Mouse (Mus musculus) lung, adult 2 months (tissue): ENCODE measurements at regions not wholly inside any gene's neighbourhood (a gene's known extent, or its start where the extent isn't known, plus 50 kb on each side); places are given as distances from the start of the nearest gene placed in this dataset.

Experiments
- DNase-seq: peaks from one replicate; pipeline ENCODE4 v3.0.0; 2022
- H3K4me1 ChIP-seq: fragments of 200-500 bp; 2 replicates; pipeline ENCODE4 v1.6.1; 2011; ENCODE audit warnings: low read length; ENCODE audit not compliant: control insufficient read depth, insufficient read depth
- H3K4me3 ChIP-seq: fragments of 200-500 bp; replicated peaks from 2 replicates; pipeline ENCODE3; 2011; ENCODE audit warnings: low read depth, mild to moderate bottlenecking, control low read depth, low read length; ENCODE audit errors: extremely low read depth
- CTCF ChIP-seq: fragments of 200-500 bp; IDR thresholded peaks from 2 replicates; pipeline ENCODE4 v1.5.1; 2011; ENCODE audit warnings: mild to moderate bottlenecking, low read length, control low read depth; ENCODE audit not compliant: insufficient read depth
- POLR2A ChIP-seq: fragments of 200-500 bp; IDR thresholded peaks from 2 replicates; pipeline ENCODE4 v1.6.1; 2011; ENCODE audit warnings: low read depth, mild to moderate bottlenecking, control low read depth, low read length, borderline replicate concordance; ENCODE audit errors: extremely low read depth
- WGBS: fragments of 180-500 bp; shearing (Covaris S2); methylation state at CpG from one replicate; pipeline ENCODE4 v1.1.7; 2018; 5-methylcytosine and 5-hydroxymethylcytosine counted together

- DNase-seq: no peak
- H3K4me1 ChIP-seq: no peaks in the 10 kb centered on the region
- H3K4me3 ChIP-seq: no peak overlapping the region
- TF ChIP-seq POLR2A (no peak), CTCF (no peak)
These were observed 94.4 kb downstream of the Gm11232 start for GRCm38 (mm10) chr4:71663397-71663796.

DNA sequence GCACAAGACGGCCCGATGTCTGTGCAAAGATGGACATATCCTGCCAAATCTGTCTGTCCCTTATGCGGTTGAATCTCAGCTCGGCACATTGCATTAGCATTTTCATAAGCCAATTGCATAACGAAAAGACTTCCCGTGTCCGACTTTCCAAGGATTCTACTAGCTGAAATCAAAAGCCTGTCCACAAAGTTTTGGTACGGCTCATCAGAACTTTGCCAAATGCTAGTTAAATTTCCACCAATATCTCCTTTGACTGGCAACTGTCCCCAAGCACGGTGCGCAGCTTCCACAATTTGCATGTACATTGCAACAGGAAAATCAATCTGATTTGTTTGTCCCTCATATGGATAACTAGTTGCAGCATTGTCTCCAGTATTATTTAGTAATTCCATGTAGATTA, 117.2 kb downstream of the Gm11232 start:
- no peak for DNase-seq
- Histone ChIP-seq H3K4me3 (no peak overlapping the region), H3K4me1 (no peaks in the 10 kb centered on the region)
- TF ChIP-seq POLR2A: no peak
- WGBS: 94% methylated on average over 10 of the region's 10 CpGs

GRCm38 (mm10) chr4:71627088-71627487, 130.7 kb downstream of the Gm11232 start:
- no peak for DNase-seq

GRCm38 (mm10) chr4:71626626-71627025, 131.1 kb downstream of the Gm11232 start:
- TF ChIP-seq POLR2A (no peak), CTCF (no peak)
- Histone ChIP-seq H3K4me3 (no peak overlapping the region), H3K4me1 (no peaks in the 10 kb centered on the region; the same call in 1 of the 2 replicates)
- no peak for DNase-seq
- WGBS: 18% methylated on average over 1 of the region's 1 CpGs

More at GRCm38 (mm10) chr4:71627088-71627487, 130.7 kb downstream of the Gm11232 start:
- TF ChIP-seq POLR2A (no peak), CTCF (no peak)
- H3K4me3 ChIP-seq: no peak overlapping the region
- no peaks in the 10 kb centered on the region; the same call in 1 of the 2 replicates for H3K4me1 ChIP-seq
- whole genome bisulfite sequencing: 36% methylated on average over 2 of the region's 2 CpGs

DNA sequence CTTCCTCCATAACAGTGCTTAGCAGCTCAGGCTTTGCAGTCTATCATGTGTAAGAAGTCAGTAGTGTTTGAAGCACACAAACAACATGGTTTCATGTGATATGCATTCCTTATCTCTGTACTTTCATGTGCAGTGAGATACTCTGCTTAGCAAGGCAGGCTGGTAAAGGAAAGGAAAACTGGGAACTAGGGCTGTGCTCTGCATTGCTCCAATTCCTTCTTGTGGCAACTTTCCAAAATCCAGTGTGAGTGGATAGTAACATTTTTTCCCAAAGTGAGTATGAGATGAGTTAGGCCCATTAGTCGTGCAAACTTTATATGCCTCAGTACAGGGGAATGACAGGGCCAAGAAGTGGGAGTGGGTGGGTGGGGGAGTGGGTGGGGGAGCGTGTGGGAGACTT, 133.0 kb downstream of the Gm11232 start:
- DNase-seq: no peak
- Histone ChIP-seq H3K4me1 (no peaks in the 10 kb centered on the region; the same call in 1 of the 2 replicates), H3K4me3 (no peak overlapping the region)
- WGBS: 69% methylated on average over 2 of the region's 2 CpGs
- TF ChIP-seq POLR2A: no peak
- no peak for TF ChIP-seq CTCF

DNA sequence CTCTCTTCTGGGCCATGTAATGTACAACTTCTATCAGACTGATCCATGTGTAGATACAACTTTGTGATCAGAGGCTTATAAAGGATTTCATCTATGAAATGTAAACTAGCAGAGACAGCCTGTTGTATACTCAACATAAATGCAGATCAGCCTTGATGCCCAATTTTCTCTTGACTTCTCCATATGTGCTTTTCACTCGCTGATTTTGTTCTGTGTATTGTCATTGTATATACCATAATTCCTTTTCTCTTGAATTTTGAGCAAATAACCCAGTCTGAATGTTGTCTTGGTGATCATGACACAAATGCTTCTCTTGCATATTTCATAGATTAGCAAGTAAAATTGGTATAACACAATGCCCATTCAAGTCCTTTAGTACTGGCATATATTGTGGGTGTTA, 144.0 kb downstream of the Gm11232 start:
- H3K4me3 ChIP-seq: no peak overlapping the region
- 81% methylated on average over 1 of the region's 1 CpGs for WGBS
- TF ChIP-seq CTCF (no peak), POLR2A (no peak)

DNA sequence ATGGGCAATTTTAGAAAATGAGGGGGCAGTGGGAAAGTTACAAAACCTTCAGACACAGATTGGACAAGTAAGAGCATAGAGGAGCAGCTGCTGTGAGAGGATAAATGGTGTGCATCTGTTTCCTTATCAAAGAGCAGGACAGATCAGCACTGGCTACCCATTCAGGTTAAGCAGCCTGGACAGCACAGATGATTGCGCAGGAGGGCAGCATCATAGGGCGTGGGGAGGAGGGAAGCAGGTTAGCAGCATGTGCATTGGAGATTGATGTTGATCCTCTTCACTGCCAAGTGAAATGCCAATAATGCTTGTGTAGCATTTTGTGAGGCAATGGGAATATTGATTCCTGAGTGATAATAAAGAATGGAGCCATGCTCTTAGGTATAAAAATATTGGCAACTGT, 171.9 kb downstream of the Gm11232 start:
- no peak overlapping the region for H3K4me3 ChIP-seq
- WGBS: 88% methylated on average over 2 of the region's 2 CpGs
- no peaks in the 10 kb centered on the region for H3K4me1 ChIP-seq
- no peak for DNase-seq
- no peak for TF ChIP-seq POLR2A
- no peak for TF ChIP-seq CTCF

More for the DNA sequence above, 144.0 kb downstream of the Gm11232 start:
- H3K4me1 ChIP-seq: no peaks in the 10 kb centered on the region
- DNase-seq: no peak

- WGBS: 78% methylated on average over 5 of the region's 5 CpGs
- Histone ChIP-seq H3K4me3 (no peak overlapping the region), H3K4me1 (no peaks in the 10 kb centered on the region)
- DNase-seq: no peak
- TF ChIP-seq POLR2A (no peak), CTCF (no peak)
These were observed 197.1 kb downstream of the Gm11232 start for GRCm38 (mm10) chr4:71560656-71561055.

GRCm38 (mm10) chr4:71539200-71539599, 218.6 kb downstream of the Gm11232 start:
- H3K4me1 ChIP-seq: no peaks in the 10 kb centered on the region
- DNase-seq: no peak
- TF ChIP-seq CTCF (no peak), POLR2A (no peak)
- H3K4me3 ChIP-seq: no peak overlapping the region

- TF ChIP-seq CTCF (no peak), POLR2A (no peak)
- no peaks in the 10 kb centered on the region for H3K4me1 ChIP-seq
- H3K4me3 ChIP-seq: no peak overlapping the region
- 31% methylated on average over 2 of the region's 2 CpGs for WGBS
- DNase-seq: no peak
These were observed 219.8 kb downstream of the Gm11232 start for GRCm38 (mm10) chr4:71537971-71538370.

DNA sequence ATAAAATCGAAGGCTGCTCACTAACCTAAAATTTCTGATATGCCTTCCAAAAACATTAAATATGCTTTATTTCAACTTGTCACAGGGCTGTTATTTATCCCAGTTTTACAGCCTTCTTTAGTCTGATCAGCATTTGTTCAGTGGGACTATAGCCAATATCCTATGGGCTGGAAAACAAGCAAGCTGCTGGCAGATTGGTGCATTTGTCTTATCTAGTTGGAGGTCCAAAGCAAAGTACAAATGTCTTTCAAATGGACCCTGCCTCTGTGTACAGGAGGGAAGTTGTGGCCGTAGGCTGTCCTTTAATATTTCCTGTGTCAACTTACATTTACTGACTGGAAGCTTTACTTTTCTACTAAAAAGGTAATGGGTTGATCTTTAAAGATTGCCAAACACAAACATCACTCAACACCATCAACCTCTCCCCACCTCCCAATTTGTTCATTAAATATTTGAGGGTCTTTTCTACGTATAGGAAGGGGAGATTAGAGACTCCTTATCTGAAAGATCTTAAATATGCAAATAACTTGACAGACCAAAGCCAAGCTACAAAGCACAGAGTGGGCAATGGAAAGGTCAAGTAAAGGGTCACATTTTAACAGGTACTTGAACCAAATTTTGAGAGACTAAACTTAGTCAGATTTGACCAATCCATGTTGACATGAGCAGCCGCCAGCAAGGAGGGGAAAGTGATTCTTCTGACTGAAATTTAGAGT, 233.4 kb downstream of the Gm11232 start:
- TF ChIP-seq CTCF: no peak
- no peak for TF ChIP-seq POLR2A
- no peaks in the 10 kb centered on the region for H3K4me1 ChIP-seq
- H3K4me3 ChIP-seq: no peak overlapping the region
- WGBS: 54% methylated on average over 4 of the region's 4 CpGs
- no peak for DNase-seq
